Mouse (Mus musculus): ENCODE data around the gene Dhx37. TPM values are rescaled to one million over a fixed set of nuclear protein-coding genes. Genes with fewer than 3 reads are reported as not detected.

Dhx37 gene
- total RNA-seq (2014; rRNA removed) = 15.8 and 27.5 TPM in 2 replicates
- polyA plus RNA-seq (2015; fragmentation: Nextera tagmentation; extraction: Ambion mirVana) = 8.0 and 9.8 TPM in 2 replicates

DNA sequence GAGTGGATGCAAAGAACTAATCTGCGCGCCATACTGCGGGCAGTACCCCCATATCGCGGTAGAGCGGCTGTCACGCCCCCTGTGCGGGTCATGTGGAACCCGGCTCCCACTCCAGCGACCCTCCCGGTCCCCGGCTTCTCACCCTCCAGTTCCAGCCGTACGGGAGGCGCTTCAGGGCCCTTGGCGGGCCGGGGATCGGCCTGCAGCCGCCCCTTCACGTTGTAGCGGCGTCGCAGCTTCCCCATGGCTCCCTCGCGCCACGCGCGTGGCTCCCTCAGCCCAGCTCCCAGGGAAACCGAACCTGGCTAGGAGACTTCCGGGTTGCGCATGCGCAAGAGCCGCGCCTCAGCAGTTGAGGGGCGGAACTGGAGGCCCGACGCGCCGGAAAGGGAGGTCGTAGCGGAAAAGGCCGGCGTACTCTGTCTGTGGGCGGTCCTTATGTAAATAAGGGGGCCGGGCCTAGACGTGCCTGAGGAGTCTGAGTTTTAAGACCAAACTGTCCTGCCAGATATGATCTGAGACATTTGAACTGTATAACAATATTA lies at the start of gene Dhx37:
Gene Dhx37, minus strand, starts transcription at position 329 of the 545 bp plus-strand sequence.
- H3K9me3 ChIP-seq (ENCODE audit: low read length) = no peaks in the 10 kb centered on the region
- peak; percentile 98 for DNase-seq (ENCODE audit: low spot score)
- H3K27ac ChIP-seq = peak within 1 kb of the TSS; percentile 85
- under 1% methylated on average over 46 of the region's 46 CpGs for WGBS
- TF ChIP-seq CTCF (IDR thresholded peaks at IDR 0.05; ENCODE audit: low read depth) = no peak
- H3K4me2 ChIP-seq (ENCODE audit: low read depth, low read length) = peak within 1 kb of the TSS; percentile 95
- H3K4me3 ChIP-seq (ENCODE audit: low read length) = peak within 1 kb of the TSS; percentile 80
- peaks cover 7% of the 10 kb centered on the region for H3K4me1 ChIP-seq (ENCODE audit: insufficient read depth, low read length)
- H3K36me3 ChIP-seq (ENCODE audit: insufficient read depth, low read length) = peaks cover 26% of the 10 kb centered on the region
- peak; percentile 96 for ATAC-seq
- H3K27me3 ChIP-seq (ENCODE audit: insufficient read depth, low read length) = no peaks in the 10 kb centered on the region
- peak within 1 kb of the TSS; percentile 85 for H3K9ac ChIP-seq (replicated peaks; ENCODE audit: low read length)

DNA sequence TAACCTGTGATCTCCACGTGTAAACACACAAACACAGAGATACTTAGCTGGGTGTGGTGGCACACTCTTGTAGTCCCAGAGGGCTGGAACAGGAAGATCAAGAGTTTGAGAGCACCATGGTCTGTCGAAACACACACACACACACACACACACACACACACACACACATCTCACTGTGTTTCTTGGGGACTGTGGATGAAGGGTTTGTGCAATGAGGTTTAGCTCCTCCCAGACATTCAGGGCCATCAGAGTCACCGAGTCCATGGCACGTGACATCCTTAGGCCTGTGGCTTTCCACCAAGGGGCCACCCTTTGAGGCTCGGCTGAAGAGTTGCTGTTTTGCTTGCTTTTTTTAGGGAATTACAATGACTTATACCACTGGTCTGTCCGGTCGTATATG lies 48.6 kb upstream of the Dhx37 start:
- Histone ChIP-seq H3K36me3 (ENCODE audit: insufficient read depth, low read length) (peaks cover 20% of the 10 kb centered on the region; the same call in 1 of the 2 replicates), H3K4me3 (ENCODE audit: low read length) (no peak overlapping the region), H3K27ac (no peak overlapping the region), H3K4me2 (ENCODE audit: low read depth, low read length) (no peak overlapping the region), H3K9me3 (ENCODE audit: low read length) (no peaks in the 10 kb centered on the region), H3K4me1 (ENCODE audit: insufficient read depth, low read length) (peaks cover 9% of the 10 kb centered on the region), H3K9ac (replicated peaks; ENCODE audit: low read length) (no peak overlapping the region), H3K27me3 (ENCODE audit: insufficient read depth, low read length) (no peaks in the 10 kb centered on the region)
- ATAC-seq (no peak), DNase-seq (ENCODE audit: low spot score) (no peak)
- WGBS = 93% methylated on average over 7 of the region's 7 CpGs
- no peak for TF ChIP-seq CTCF (IDR thresholded peaks at IDR 0.05; ENCODE audit: low read depth)

DNA sequence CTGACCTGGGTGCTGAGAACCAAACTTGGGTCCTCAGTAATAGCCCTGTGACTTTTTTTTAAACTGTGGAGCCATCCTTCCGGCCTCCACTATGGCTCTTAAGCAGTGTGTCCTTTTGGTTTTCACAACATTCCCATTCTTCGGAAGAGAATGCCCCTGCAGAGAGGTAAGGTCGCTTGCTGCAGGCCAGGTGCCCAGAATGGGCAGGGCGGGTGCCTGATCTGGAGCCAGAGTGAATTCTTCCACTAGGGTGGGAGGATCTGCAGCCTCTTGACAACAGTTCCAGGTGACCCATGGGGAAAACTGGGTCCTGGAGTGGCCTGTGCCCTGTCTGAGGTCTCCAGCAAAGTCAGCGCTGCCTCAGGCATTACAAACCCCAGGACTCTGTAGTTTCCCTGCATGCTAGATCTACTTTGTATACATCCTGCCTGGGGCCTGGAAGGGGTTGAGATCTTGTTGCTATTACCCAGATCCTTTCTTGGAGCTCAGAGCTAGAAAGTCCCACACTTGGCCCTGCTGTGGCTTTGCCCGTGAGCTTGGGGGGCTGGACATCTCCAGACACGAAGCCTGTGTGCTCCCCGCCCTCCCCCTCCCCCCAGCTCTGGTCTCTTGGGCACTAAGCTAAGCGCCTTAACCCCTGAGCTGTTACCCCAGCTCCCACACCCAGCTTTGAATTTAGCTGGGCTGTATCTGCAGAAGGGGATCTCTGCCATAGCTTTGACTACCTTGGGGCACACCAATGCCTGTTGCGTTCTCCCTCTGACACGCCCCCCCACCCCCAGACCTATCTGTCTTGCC lies 46.7 kb upstream of the Dhx37 start:
- Histone ChIP-seq H3K4me2 (ENCODE audit: low read depth, low read length) (no peak overlapping the region), H3K36me3 (ENCODE audit: insufficient read depth, low read length) (peaks cover 20% of the 10 kb centered on the region; the same call in 1 of the 2 replicates), H3K27ac (no peak overlapping the region), H3K9ac (replicated peaks; ENCODE audit: low read length) (no peak overlapping the region), H3K4me1 (ENCODE audit: insufficient read depth, low read length) (peaks cover 16% of the 10 kb centered on the region), H3K27me3 (ENCODE audit: insufficient read depth, low read length) (no peaks in the 10 kb centered on the region), H3K4me3 (ENCODE audit: low read length) (no peak overlapping the region), H3K9me3 (ENCODE audit: low read length) (no peaks in the 10 kb centered on the region)
- WGBS = 80% methylated on average over 11 of the region's 11 CpGs
- ATAC-seq (no peak), DNase-seq (ENCODE audit: low spot score) (no peak)
- TF ChIP-seq CTCF (IDR thresholded peaks at IDR 0.05; ENCODE audit: low read depth) = no peak

GRCm38 (mm10) chr5:125479376-125479775 lies 45.5 kb upstream of the Dhx37 start:
- no peak for ATAC-seq
- DNase-seq (ENCODE audit: low spot score) = no peak
- WGBS = 92% methylated on average over 3 of the region's 3 CpGs
- Histone ChIP-seq H3K9me3 (ENCODE audit: low read length) (no peaks in the 10 kb centered on the region), H3K27me3 (ENCODE audit: insufficient read depth, low read length) (no peaks in the 10 kb centered on the region), H3K27ac (no peak overlapping the region), H3K4me2 (ENCODE audit: low read depth, low read length) (no peak overlapping the region), H3K4me3 (ENCODE audit: low read length) (no peak overlapping the region), H3K9ac (replicated peaks; ENCODE audit: low read length) (no peak overlapping the region), H3K36me3 (ENCODE audit: insufficient read depth, low read length) (peaks cover 14% of the 10 kb centered on the region; the same call in 1 of the 2 replicates), H3K4me1 (ENCODE audit: insufficient read depth, low read length) (peaks cover 16% of the 10 kb centered on the region)
- TF ChIP-seq CTCF (IDR thresholded peaks at IDR 0.05; ENCODE audit: low read depth) = no peak

DNA sequence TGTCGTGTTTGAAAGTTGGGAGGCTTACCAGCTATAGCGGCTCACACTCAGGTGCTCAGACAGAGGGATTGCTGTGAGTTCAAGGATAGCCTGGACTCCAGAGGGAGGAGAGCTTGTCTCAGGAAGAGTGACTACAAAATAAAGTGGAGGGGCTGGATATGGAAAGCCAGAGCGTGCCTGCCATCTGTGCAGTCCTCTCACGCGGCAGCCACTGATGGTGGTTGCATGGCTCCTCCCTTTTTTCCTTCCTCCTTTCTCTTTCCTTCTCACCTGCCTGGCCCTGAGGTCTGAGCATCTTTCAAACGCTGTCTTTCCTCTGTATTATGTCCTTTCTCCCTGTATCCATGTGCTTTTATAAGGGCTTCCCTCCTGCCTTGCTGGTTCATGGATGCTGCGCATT lies 44.1 kb upstream of the Dhx37 start:
- WGBS = 70% methylated on average over 7 of the region's 7 CpGs
- no peak for ATAC-seq
- H3K27ac ChIP-seq = no peak overlapping the region
- H3K36me3 ChIP-seq (ENCODE audit: insufficient read depth, low read length) = peaks cover 6% of the 10 kb centered on the region; the same call in 1 of the 2 replicates
- H3K27me3 ChIP-seq (ENCODE audit: insufficient read depth, low read length) = no peaks in the 10 kb centered on the region
- H3K4me3 ChIP-seq (ENCODE audit: low read length) = no peak overlapping the region; the same call in 1 of the 2 replicates
- DNase-seq (ENCODE audit: low spot score) = no peak
- TF ChIP-seq CTCF (IDR thresholded peaks at IDR 0.05; ENCODE audit: low read depth) = no peak
- peaks cover 16% of the 10 kb centered on the region for H3K4me1 ChIP-seq (ENCODE audit: insufficient read depth, low read length)
- peak overlapping the region; percentile 92 for H3K4me2 ChIP-seq (ENCODE audit: low read depth, low read length)
- H3K9me3 ChIP-seq (ENCODE audit: low read length) = no peaks in the 10 kb centered on the region
- peak overlapping the region; percentile 80; the same call in 1 of the 2 replicates for H3K9ac ChIP-seq (replicated peaks; ENCODE audit: low read length)

DNA sequence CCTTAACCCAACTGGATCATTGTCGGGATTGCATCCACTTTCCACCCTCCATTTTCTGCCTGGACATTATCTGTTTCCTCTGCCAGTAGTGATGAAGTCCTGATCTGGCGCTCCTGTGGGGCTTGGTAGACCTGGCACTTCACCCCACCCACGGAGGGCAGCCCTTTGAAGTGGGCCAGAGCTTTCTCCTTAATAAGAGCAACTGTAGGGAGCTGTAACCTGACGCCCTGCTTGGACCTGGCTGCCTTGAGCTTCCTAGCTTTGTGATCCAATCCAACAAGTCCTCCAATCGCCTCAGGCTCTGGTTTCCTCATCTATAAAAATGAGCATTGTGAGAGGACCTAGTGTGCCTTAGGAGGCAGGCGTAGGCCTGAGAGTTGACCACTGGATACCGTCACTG lies 43.6 kb upstream of the Dhx37 start:
- TF ChIP-seq CTCF (IDR thresholded peaks at IDR 0.05; ENCODE audit: low read depth) = no peak
- 65% methylated on average over 7 of the region's 7 CpGs for WGBS

More for the DNA sequence above, 43.6 kb upstream of the Dhx37 start:
- Histone ChIP-seq H3K4me1 (ENCODE audit: insufficient read depth, low read length) (peaks cover 16% of the 10 kb centered on the region), H3K9me3 (ENCODE audit: low read length) (no peaks in the 10 kb centered on the region), H3K9ac (replicated peaks; ENCODE audit: low read length) (peak overlapping the region; percentile 80; the same call in 1 of the 2 replicates), H3K4me2 (ENCODE audit: low read depth, low read length) (peak overlapping the region; percentile 92), H3K36me3 (ENCODE audit: insufficient read depth, low read length) (0 out of 2 replicates have a peak, but pooled peaks cover 1% of the 10 kb centered on the region), H3K4me3 (ENCODE audit: low read length) (peak overlapping the region; percentile 74), H3K27ac (0 out of 2 replicates have a peak overlapping the region, but pooled peaks have one; percentile 32), H3K27me3 (ENCODE audit: insufficient read depth, low read length) (no peaks in the 10 kb centered on the region)
- ATAC-seq (no peak), DNase-seq (ENCODE audit: low spot score) (no peak)

Data from hindbrain, postnatal 0 days (tissue).